Comparison of ENCODE assay signal across 8 mouse cellular contexts in the genomic region with DNA sequence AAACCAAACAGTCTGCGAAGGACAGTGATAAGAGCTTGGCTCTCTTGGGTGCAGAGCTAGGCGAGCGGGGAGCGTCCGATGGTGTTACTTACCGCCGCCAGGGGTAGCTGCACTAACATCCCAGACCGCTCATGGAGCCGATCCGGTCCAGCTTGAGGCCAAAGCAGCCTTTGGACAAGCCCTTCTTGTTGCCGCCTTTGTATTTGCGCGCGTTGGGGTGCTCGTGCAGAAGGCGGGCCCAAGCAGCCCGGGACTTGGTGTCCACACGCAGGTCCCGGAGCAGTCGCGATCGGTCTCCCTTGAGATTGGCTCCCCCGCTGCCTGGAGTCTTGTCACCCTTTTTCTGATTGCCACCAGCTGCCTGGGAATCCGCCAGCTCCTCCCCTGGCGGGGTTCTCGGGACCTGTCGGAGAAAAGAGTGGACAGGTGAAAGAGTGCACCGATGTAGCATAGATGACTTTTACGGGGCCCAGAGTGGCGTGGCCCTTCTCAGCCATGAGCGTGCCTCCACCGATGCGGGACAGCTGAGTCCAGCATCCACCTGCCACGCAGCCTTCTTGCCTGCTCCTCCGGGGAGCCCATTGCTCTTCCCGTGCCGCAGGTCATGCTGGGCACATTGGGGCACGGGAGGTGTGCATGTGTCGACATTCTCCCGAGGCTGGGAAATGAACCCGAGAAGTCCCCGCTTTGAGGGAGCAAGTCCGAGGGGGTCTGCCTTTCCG. TPM values are rescaled to one million over a fixed set of nuclear protein-coding genes. Genes with fewer than 3 reads are reported as not detected.
DNase-seq lines count a peak whose midpoint lies in the region.

No protein-coding gene starts in this region.

- DNase-seq in adrenal gland, postnatal 36 days, result peak; percentile 81 to 84
- DNase-seq in embryo, embryonic 11.5 days (ENCODE audit: low read depth, low spot score), result peak; percentile 67
- DNase-seq in gastrocnemius, postnatal 25 days, result peak; percentile 71
- peak; percentile 44 for DNase-seq in induced T-regulatory cell, adult 2 months (ENCODE audit: low read depth)
- DNase-seq in left cerebral cortex, adult 18-20 months (ENCODE audit: low spot score in 2 of 2), result peak; percentile 67 to 75
- DNase-seq in lung, postnatal 36 days, result peak; percentile 76
- peak; percentile 80 to 82 for DNase-seq in right cerebral cortex, postnatal 10 days (ENCODE audit: low spot score in 2 of 2)
- no peak for DNase-seq in c-Kit-positive CD71-positive TER-119-positive erythroid progenitor cells, embryonic 14.5 days (ENCODE audit: low spot score)

RNA-seq across cellular contexts. Expression of a gene that starts 0.7 kb away (rescaled TPM):
- not detected for total RNA-seq in adrenal gland, postnatal 36 days (2021)
- 1 to 10 TPM in 1 of 2 experiments, under 1 TPM in 1; 0.96 to 1.1 TPM for total RNA-seq in gastrocnemius, postnatal 25 days (2021)
- total RNA-seq in left cerebral cortex, adult 18-20 months (2021), result 1 to 10 TPM; 8.0 to 8.8 TPM

RNA-seq across cellular contexts. Expression of a gene that starts 33.9 kb away (rescaled TPM):
- total RNA-seq in adrenal gland, postnatal 36 days (2021), result 10 to 100 TPM; 12.2 to 19.3 TPM
- total RNA-seq in gastrocnemius, postnatal 25 days (2021), result 1 to 10 TPM; 9.6 to 9.8 TPM
- 10 to 100 TPM; 25.1 to 25.6 TPM for total RNA-seq in left cerebral cortex, adult 18-20 months (2021)

Comparison
In these comparisons a context has a peak if more than half of its experiments do, and no peak if none do; other contexts are left out.
1. RNA of a gene that starts 0.7 kb away (total RNA-seq): 8.0 to 8.8 TPM in left cerebral cortex, adult 18-20 months; 0.96 to 1.1 TPM in gastrocnemius, postnatal 25 days and not detected in adrenal gland, postnatal 36 days; every median in the first group is over 4 times any median in the second.